In genomic region chr14:26477738-26478137, GRCm38 (mm10) we compare ENCODE assay signal across 23 mouse cellular contexts. TPM values are rescaled to one million over a fixed set of nuclear protein-coding genes. Genes with fewer than 3 reads are reported as not detected.
DNase-seq lines count a peak whose midpoint lies in the region; ATAC-seq lines count a peak whose summit lies in the region.
"Had no signal": no experiment of that assay in that cellular context is flagged by ENCODE, and none has a peak within 500 bp of the region (broad histone marks: within the 10 kb centered on the region; RNA-seq: fewer than 3 reads in every experiment).

No protein-coding gene starts in this region.

- H3K4me1 ChIP-seq in midbrain, embryonic 10.5 days: no peaks in the 10 kb centered on the region
- no peaks in the 10 kb centered on the region for H3K4me1 ChIP-seq in intestine, embryonic 16.5 days (ENCODE audit: control insufficient read depth, insufficient read depth, low read length)
- H3K4me1 ChIP-seq: hindbrain, embryonic 12.5 days; hindbrain, embryonic 15.5 days had no signal

- H3K9ac ChIP-seq in intestine, embryonic 16.5 days (ENCODE audit: low read depth, low read length): no peak overlapping the region
- H3K9ac ChIP-seq: forebrain, embryonic 13.5 days; hindbrain, embryonic 12.5 days; hindbrain, embryonic 15.5 days had no signal

- no peak overlapping the region for H3K4me3 ChIP-seq in midbrain, embryonic 10.5 days
- no peak overlapping the region for H3K4me3 ChIP-seq in intestine, embryonic 16.5 days (ENCODE audit: low read length)
- H3K4me3 ChIP-seq: forebrain, embryonic 10.5 days; forebrain, embryonic 13.5 days; hindbrain, embryonic 12.5 days; hindbrain, embryonic 15.5 days had no signal

- no peaks in the 10 kb centered on the region for H3K27me3 ChIP-seq in midbrain, embryonic 10.5 days (ENCODE audit: low read depth, poor library complexity, severe bottlenecking)
- H3K27me3 ChIP-seq in intestine, embryonic 16.5 days (replicated peaks; ENCODE audit: control insufficient read depth, insufficient read depth, low read length): no peaks in the 10 kb centered on the region
- H3K27me3 ChIP-seq: forebrain, embryonic 13.5 days; hindbrain, embryonic 12.5 days; hindbrain, embryonic 15.5 days had no signal

- H3K36me3 ChIP-seq in midbrain, embryonic 10.5 days: no peaks in the 10 kb centered on the region
- no peaks in the 10 kb centered on the region for H3K36me3 ChIP-seq in intestine, embryonic 16.5 days (ENCODE audit: control insufficient read depth, insufficient read depth, low read length)
- H3K36me3 ChIP-seq: forebrain, embryonic 10.5 days; hindbrain, embryonic 15.5 days had no signal

- no peak overlapping the region for H3K27ac ChIP-seq in midbrain, embryonic 10.5 days (replicated peaks)
- no peak overlapping the region for H3K27ac ChIP-seq in intestine, embryonic 16.5 days (ENCODE audit: low read length)
- H3K27ac ChIP-seq: forebrain, embryonic 10.5 days; forebrain, embryonic 13.5 days; hindbrain, embryonic 12.5 days; hindbrain, embryonic 15.5 days had no signal

- 96% methylated on average over 5 of the region's 5 CpGs for WGBS in midbrain, embryonic 10.5 days
- 94% methylated on average over 5 of the region's 5 CpGs for WGBS in intestine, embryonic 16.5 days

- peak; percentile 91 for ATAC-seq in neutrophil, adult 5-6 weeks (ENCODE audit: extremely low read depth, insufficient number of reproducible peaks, low FRiP score, poor library complexity, severe bottlenecking)
- ATAC-seq in intestine, embryonic 16.5 days: no peak
- ATAC-seq: forebrain, embryonic 13.5 days; forebrain, embryonic 16.5 days had no signal

- no peaks in the 10 kb centered on the region for H3K9me3 ChIP-seq in midbrain, embryonic 10.5 days (replicated peaks)
- H3K9me3 ChIP-seq in intestine, embryonic 16.5 days (ENCODE audit: control insufficient read depth, low read length): no peaks in the 10 kb centered on the region
- H3K9me3 ChIP-seq: forebrain, embryonic 10.5 days; forebrain, embryonic 13.5 days; hindbrain, embryonic 12.5 days; hindbrain, embryonic 15.5 days had no signal

- H3K4me2 ChIP-seq in intestine, embryonic 16.5 days (ENCODE audit: low read depth, low read length): no peak overlapping the region
- H3K4me2 ChIP-seq: forebrain, embryonic 13.5 days; heart, embryonic 11.5 days; hindbrain, embryonic 12.5 days; hindbrain, embryonic 15.5 days had no signal

- peak; percentile 35 to 50 for DNase-seq in spleen, adult 18-20 months
- DNase-seq in spleen, postnatal 14 days (ENCODE audit: low spot score in 2 of 2): no peak
- peak; percentile 87 for DNase-seq in A20 (ENCODE audit: low read depth, low spot score)
- peak; percentile 60 to 66 for DNase-seq in B cell, adult 2 months
- DNase-seq in midbrain, embryonic 10.5 days (ENCODE audit: low spot score): no peak
- DNase-seq in thymus, postnatal 4 days: no peak
- DNase-seq: adrenal gland, adult 2 months; adrenal gland, postnatal 14 days; cerebellum, adult 11 months; cerebellum, adult 2 months; cerebellum, adult 9-11 months; cerebellum, postnatal 25 days; embryo, embryonic 11 days; gastrocnemius, postnatal 14 days; heart, adult 11 months had no signal

RNA-seq across cellular contexts. Expression of gene Slmap, which starts 57.0 kb away (rescaled TPM):
- total RNA-seq in neutrophil, adult 5-6 weeks (2017): 113 and 137 TPM in 2 replicates
- polyA plus RNA-seq in midbrain, embryonic 10.5 days (2016; fragmentation: Nextera tagmentation; extraction: Ambion mirVana): 13.8 and 14.3 TPM in 2 replicates
- 40.4 and 42.7 TPM in 2 replicates for polyA plus RNA-seq in intestine, embryonic 16.5 days (2015; fragmentation: Nextera tagmentation; extraction: Ambion mirVana)

Comparison
In these comparisons a context has a peak if more than half of its experiments do, and no peak if none do; other contexts are left out.
1. DNase-seq: peak in spleen, adult 18-20 months (2 of 2), A20 (single experiment) and B cell, adult 2 months (2 of 2); none in spleen, postnatal 14 days (0 of 2), midbrain, embryonic 10.5 days (single experiment) and thymus, postnatal 4 days (single experiment).